Mouse (Mus musculus) embryo, embryonic 11.5 days (tissue): ENCODE results near the gene Bmt2.

Experiments
- DNase-seq: peaks from one replicate; pipeline ENCODE4 v3.0.0-alpha.2; 2012; ENCODE audit warnings: low read depth, low spot score

Bmt2 gene

GRCm38 (mm10) chr6:13677818-13678282 lies at the start of gene Bmt2:
Gene Bmt2, minus strand, starts transcription at chr6:13677966.
- peak; percentile 96 for DNase-seq

GRCm38 (mm10) chr6:13722166-13722565 lies 44.4 kb upstream of the Bmt2 start:
- DNase-seq, result no peak

GRCm38 (mm10) chr6:13714867-13715266 lies 37.1 kb upstream of the Bmt2 start:
- no peak for DNase-seq

- no peak for DNase-seq
Observed at GRCm38 (mm10) chr6:13696882-13697281, 19.1 kb upstream of the Bmt2 start.

GRCm38 (mm10) chr6:13695103-13695845 lies 17.5 kb upstream of the Bmt2 start:
- DNase-seq, result no peak

GRCm38 (mm10) chr6:13691657-13692294 lies 14.0 kb upstream of the Bmt2 start:
- DNase-seq, result no peak

- no peak for DNase-seq
Observed at GRCm38 (mm10) chr6:13690398-13690797, 12.6 kb upstream of the Bmt2 start.

- no peak for DNase-seq
Observed at GRCm38 (mm10) chr6:13683929-13684595, 6.3 kb upstream of the Bmt2 start.

GRCm38 (mm10) chr6:13678349-13678748 lies 583 bp upstream of the Bmt2 start:
- DNase-seq, result no peak

- peak; percentile 31 for DNase-seq
Observed at GRCm38 (mm10) chr6:13677141-13677761, 515 bp downstream of the Bmt2 start.

GRCm38 (mm10) chr6:13676196-13676595 lies 1.6 kb downstream of the Bmt2 start:
- DNase-seq, result no peak

- no peak for DNase-seq
Observed at GRCm38 (mm10) chr6:13674600-13675305, 3.0 kb downstream of the Bmt2 start.

- DNase-seq, result no peak
Observed at GRCm38 (mm10) chr6:13665646-13666045, 12.1 kb downstream of the Bmt2 start.

GRCm38 (mm10) chr6:13658016-13658415 lies 19.8 kb downstream of the Bmt2 start:
- no peak for DNase-seq

GRCm38 (mm10) chr6:13654081-13654480 lies 23.7 kb downstream of the Bmt2 start:
- no peak for DNase-seq

- DNase-seq, result no peak
Observed at GRCm38 (mm10) chr6:13652284-13652683, 25.5 kb downstream of the Bmt2 start.

- DNase-seq, result no peak
Observed at GRCm38 (mm10) chr6:13650854-13651253, 26.9 kb downstream of the Bmt2 start.

GRCm38 (mm10) chr6:13648305-13648704 lies 29.5 kb downstream of the Bmt2 start:
- no peak for DNase-seq

- no peak for DNase-seq
Observed at GRCm38 (mm10) chr6:13636582-13636989, 41.2 kb downstream of the Bmt2 start.

GRCm38 (mm10) chr6:13632571-13632970 lies 45.2 kb downstream of the Bmt2 start:
- no peak for DNase-seq

- no peak for DNase-seq
Observed at GRCm38 (mm10) chr6:13630607-13631006, 47.2 kb downstream of the Bmt2 start.
